Mouse (Mus musculus) forebrain, embryonic 11.5 days (tissue): ENCODE results near the gene 1700123O20Rik. TPM values are rescaled to one million over a fixed set of nuclear protein-coding genes. Genes with fewer than 3 reads are reported as not detected.

Source experiments
- ATAC-seq: fragments of 200-750 bp; cut with Nextera tagmentation; replicated peaks from 2 replicates; pipeline ENCODE4 v1.8.0; 2017; ENCODE audit warnings: moderate TSS enrichment; ENCODE audit not compliant: low FRiP score
- DNase-seq: peaks from one replicate; pipeline ENCODE4 v3.0.0-alpha.2; 2017; ENCODE audit warnings: low spot score
- H3K27ac ChIP-seq: fragments of 300-500 bp; sonication (generic); 2 replicates; pipeline ENCODE4 v1.5.1; 2014; ENCODE audit warnings: low read depth, low read length
- H3K27me3 ChIP-seq: fragments of 300-500 bp; sonication (generic); 2 replicates; pipeline ENCODE4 v1.6.1; 2014; ENCODE audit warnings: mild to moderate bottlenecking, low read length, mixed read lengths; ENCODE audit not compliant: control insufficient read depth, insufficient read depth
- H3K36me3 ChIP-seq: fragments of 300-500 bp; sonication (generic); 2 replicates; pipeline ENCODE4 v1.6.1; 2014; ENCODE audit warnings: mild to moderate bottlenecking, low read length, moderate library complexity, mixed read lengths; ENCODE audit not compliant: control insufficient read depth, insufficient read depth
- H3K4me1 ChIP-seq: fragments of 300-500 bp; sonication (generic); replicated peaks from 2 replicates; pipeline ENCODE4 v1.6.1; 2014; ENCODE audit warnings: low read length, mixed read lengths; ENCODE audit not compliant: control insufficient read depth, insufficient read depth
- H3K4me2 ChIP-seq: fragments of 300-500 bp; sonication (generic); 2 replicates; pipeline ENCODE4 v1.6.1; 2014; ENCODE audit warnings: low read depth, mild to moderate bottlenecking, low read length, moderate library complexity, mixed read lengths; ENCODE audit not compliant: severe bottlenecking
- H3K4me3 ChIP-seq: fragments of 300-500 bp; sonication (generic); 2 replicates; pipeline ENCODE4 v1.5.1; 2014; ENCODE audit warnings: low read depth, low read length
- H3K9ac ChIP-seq: fragments of 300-500 bp; sonication (generic); 2 replicates; pipeline ENCODE4 v1.6.1; 2014; ENCODE audit warnings: low read length
- H3K9me3 ChIP-seq: fragments of 300-500 bp; sonication (generic); 2 replicates; pipeline ENCODE4 v1.6.1; 2016; ENCODE audit warnings: low read length, mixed read lengths; ENCODE audit not compliant: control insufficient read depth
- WGBS: fragments of 180-500 bp; shearing (Covaris S2); extraction: QIAGEN DNeasy Blood & Tissue Kit; methylation state at CpG from one replicate; pipeline ENCODE4 v1.1.7; 2014; 5-methylcytosine and 5-hydroxymethylcytosine counted together
- polyA plus RNA-seq: library from polyadenylated mRNA; unstranded; fragments of >200 nt; fragmentation: Nextera tagmentation; extraction: Ambion mirVana; gene quantifications from 2 replicates; pipeline ENCODE4 v1.2.1, GENCODE M21; 2014

The 1700123O20Rik gene
- polyA plus RNA-seq, 1 experiment from 2014 or later: 89.9 TPM

DNA sequence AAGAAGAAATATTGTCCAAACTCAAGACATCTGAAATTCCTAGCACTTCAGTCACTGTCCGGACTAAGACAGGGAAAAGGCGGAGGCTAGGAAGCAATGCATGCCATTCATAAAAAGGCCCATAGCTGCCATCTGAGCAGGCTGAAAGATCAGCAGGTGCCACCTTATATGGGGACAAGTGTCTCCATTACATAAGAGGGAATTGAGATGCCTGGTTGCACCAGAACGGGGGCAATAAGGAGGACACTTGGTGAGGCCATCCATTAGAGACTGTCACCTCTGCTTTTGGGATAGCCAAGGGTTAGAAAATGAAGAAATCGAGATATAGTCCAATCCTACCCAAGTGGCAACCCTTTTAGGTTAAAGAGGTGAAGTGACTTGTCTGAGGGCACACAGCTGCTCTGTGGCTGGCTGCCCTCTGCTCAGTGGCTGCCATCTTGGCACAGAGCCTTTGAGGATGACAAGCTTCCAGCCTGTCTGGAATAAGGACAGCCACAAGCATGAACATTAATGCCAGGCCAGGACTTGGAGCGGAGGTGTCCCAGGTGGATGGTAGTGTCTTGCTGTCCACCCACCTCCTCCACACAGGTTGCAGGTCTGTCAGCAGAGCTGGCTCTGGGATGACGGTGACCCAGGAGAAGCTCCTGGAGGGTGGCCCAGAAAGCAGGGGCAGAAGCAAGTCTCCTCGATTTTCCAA is 34.8 kb downstream of the 1700123O20Rik start:
- Histone ChIP-seq H3K4me1 (no peaks in the 10 kb centered on the region), H3K9me3 (no peaks in the 10 kb centered on the region), H3K4me2 (no peak overlapping the region), H3K27ac (no peak overlapping the region), H3K4me3 (no peak overlapping the region), H3K36me3 (no peaks in the 10 kb centered on the region), H3K27me3 (no peaks in the 10 kb centered on the region), H3K9ac (no peak overlapping the region)
- ATAC-seq: no peak
- DNase-seq: no peak
- 87% methylated on average over 7 of the region's 7 CpGs for WGBS

DNA sequence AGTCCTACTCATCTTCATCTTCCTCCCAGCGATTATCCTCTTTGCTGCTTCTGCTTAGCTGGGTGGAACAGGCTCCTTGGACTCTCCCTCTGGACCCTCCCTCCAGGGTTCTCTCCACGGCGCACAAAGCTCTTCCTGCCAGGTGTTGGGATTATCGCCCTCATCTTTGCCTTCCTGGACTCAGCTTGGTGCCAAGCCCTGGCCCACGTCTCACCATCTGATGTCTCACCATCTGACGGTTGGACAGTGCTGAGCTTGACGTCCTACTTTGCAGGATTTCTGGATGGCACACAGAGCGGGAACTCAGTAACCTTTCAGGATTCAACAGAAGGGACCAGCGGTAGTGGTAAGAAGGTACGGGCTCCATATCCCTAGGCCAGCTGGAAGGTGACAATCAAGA is 35.7 kb downstream of the 1700123O20Rik start:
- Histone ChIP-seq H3K4me3 (no peak overlapping the region), H3K36me3 (no peaks in the 10 kb centered on the region), H3K27ac (no peak overlapping the region)

DNA sequence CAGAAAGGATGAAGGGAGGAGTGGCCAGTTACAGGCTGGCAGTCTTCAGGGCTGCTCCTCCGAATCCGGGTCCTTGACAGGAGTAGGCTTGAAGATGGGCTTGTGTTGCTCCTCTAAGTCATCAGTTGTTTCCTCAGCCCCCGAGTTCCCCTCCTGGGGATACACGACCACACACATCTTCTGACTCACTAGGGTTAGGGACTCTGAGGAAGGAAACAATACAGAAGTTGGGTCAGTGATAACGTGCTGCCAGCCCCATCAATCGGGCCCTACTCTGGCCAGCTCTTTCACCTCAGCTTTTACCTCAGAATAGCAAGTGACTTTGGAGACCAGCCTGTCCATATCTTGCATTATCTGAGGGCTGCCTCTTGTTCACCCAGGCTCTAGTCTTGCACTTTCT is 38.0 kb downstream of the 1700123O20Rik start:
- no peak for ATAC-seq
- H3K36me3 ChIP-seq: no peaks in the 10 kb centered on the region
- H3K4me1 ChIP-seq: no peaks in the 10 kb centered on the region
- H3K27ac ChIP-seq: no peak overlapping the region
- H3K4me2 ChIP-seq: no peak overlapping the region
- no peak overlapping the region for H3K9ac ChIP-seq
- WGBS: 73% methylated on average over 6 of the region's 6 CpGs
- H3K9me3 ChIP-seq: no peaks in the 10 kb centered on the region
- no peak for DNase-seq
- H3K4me3 ChIP-seq: no peak overlapping the region
- no peaks in the 10 kb centered on the region for H3K27me3 ChIP-seq

More for the DNA sequence above, 35.7 kb downstream of the 1700123O20Rik start:
- DNase-seq: no peak
- 86% methylated on average over 10 of the region's 10 CpGs for WGBS
- ATAC-seq: no peak
- H3K4me2 ChIP-seq: no peak overlapping the region
- no peak overlapping the region for H3K9ac ChIP-seq
- H3K9me3 ChIP-seq: no peaks in the 10 kb centered on the region
- H3K27me3 ChIP-seq: no peaks in the 10 kb centered on the region
- H3K4me1 ChIP-seq: no peaks in the 10 kb centered on the region

DNA sequence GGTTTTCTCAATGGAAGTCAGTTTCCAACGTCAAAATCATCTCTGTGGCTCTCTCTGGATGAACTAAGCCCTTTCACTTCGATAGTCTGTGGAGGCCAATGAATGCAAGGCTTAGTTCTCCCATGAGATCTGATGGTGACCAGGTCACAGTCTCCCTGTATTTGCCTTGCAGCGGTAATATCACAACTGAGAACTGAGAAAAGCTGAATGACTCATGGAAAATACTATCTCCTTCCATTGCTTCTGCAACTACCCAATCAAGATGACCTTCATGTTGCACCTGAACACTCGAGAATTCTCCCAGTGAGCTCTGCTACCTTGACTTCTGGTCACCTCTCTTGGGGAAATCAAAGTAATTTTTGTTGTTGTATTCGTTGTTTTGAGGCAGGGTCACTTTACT is 41.5 kb downstream of the 1700123O20Rik start:
- 78% methylated on average over 5 of the region's 5 CpGs for WGBS
- ATAC-seq: no peak
- Histone ChIP-seq H3K4me2 (no peak overlapping the region), H3K36me3 (no peaks in the 10 kb centered on the region), H3K9me3 (no peaks in the 10 kb centered on the region), H3K27me3 (no peaks in the 10 kb centered on the region), H3K4me1 (no peaks in the 10 kb centered on the region), H3K27ac (no peak overlapping the region), H3K4me3 (no peak overlapping the region), H3K9ac (no peak overlapping the region)
- DNase-seq: no peak

DNA sequence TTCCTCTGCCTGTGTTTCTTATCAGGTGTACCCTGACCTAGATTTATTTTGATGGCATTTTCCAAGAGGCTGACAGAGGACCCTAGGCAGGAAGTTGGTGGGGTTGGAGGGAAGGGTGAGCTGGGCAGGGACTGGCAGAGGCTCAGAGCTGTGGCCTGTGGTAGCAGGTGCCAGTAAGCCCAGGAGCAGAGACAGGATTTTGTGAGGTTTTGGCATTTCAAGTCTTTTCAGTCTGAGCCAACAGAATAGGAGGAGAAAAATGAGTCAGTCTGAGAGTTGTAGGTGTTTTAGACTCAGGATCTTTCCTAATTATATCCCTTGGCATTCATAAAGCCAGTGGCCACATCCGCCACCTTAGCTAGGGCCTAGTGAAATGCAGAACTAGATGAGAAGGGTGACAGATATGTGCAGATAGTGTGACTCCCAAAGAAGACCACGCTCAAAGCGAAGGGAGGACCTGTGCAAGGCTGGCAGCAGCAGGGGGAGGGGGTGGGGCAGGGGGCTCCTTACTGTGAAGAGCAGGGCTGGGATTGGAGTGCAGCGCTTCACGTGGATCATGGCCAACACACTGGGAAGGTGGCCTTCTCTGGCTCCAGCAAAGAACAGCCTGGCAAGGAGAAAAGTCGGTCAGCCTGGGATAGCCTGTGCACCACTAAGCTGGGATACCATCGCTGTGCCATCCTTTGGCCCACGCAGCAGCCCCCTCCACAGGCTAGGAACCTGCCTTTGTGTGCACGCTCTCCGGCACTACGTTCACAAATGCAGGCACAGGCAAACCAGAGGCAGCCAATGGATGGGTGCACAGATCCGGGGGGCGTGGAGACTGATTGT is 43.0 kb downstream of the 1700123O20Rik start:
- H3K4me2 ChIP-seq: no peak overlapping the region
- no peak for ATAC-seq
- H3K9me3 ChIP-seq: no peaks in the 10 kb centered on the region
- whole genome bisulfite sequencing: 62% methylated on average over 13 of the region's 13 CpGs
- no peak for DNase-seq
- H3K27ac ChIP-seq: no peak overlapping the region
- H3K4me1 ChIP-seq: no peaks in the 10 kb centered on the region
- no peaks in the 10 kb centered on the region for H3K36me3 ChIP-seq
- no peak overlapping the region for H3K4me3 ChIP-seq
- H3K9ac ChIP-seq: no peak overlapping the region
- H3K27me3 ChIP-seq: no peaks in the 10 kb centered on the region

DNA sequence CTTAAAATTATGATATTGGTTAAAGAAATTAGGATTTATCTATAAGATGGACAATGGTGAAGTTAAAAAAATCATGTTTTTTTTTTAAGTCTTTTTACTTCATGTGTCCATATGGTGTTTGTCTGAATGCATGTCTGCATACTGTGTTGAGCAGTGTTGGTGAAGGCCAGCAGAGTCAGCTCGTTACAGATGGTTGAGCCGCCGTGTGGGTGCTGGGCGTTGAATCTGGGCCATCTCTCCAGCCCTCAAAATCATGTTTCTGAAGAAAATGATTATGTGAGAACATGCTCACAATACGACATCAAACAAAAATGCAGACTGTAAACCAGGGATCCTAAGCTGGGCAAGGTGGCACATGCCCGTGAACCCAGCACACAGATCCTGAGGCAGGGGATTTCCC is 44.3 kb downstream of the 1700123O20Rik start:
- WGBS: 96% methylated on average over 6 of the region's 6 CpGs
- Histone ChIP-seq H3K9ac (no peak overlapping the region), H3K9me3 (no peaks in the 10 kb centered on the region), H3K27me3 (no peaks in the 10 kb centered on the region), H3K27ac (no peak overlapping the region), H3K4me1 (no peaks in the 10 kb centered on the region), H3K4me2 (no peak overlapping the region), H3K36me3 (no peaks in the 10 kb centered on the region), H3K4me3 (no peak overlapping the region)
- ATAC-seq (no peak), DNase-seq (no peak)

DNA sequence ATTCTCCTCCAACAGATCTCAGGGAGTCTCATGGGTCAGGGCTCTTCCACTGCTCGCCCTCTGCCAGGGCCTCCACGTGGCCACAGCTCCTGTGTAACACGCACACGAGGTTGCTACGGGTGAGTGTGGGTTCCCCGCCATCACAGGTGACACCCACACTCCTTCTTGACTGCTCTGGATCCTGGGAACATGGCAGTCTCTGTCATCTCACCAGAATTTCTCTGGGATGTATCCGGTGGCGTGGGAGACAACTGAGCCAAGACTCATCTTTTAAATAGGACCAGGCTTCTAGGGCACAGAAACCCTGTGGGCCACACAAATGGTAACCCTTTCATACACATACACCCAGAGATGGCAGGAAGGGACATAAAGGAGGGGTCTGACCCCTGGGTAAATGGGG is 46.2 kb downstream of the 1700123O20Rik start:
- no peak overlapping the region for H3K4me3 ChIP-seq
- no peak overlapping the region for H3K9ac ChIP-seq
- ATAC-seq (no peak), DNase-seq (no peak)
- H3K36me3 ChIP-seq: no peaks in the 10 kb centered on the region
- H3K9me3 ChIP-seq: no peaks in the 10 kb centered on the region
- 86% methylated on average over 8 of the region's 8 CpGs for WGBS
- H3K4me2 ChIP-seq: no peak overlapping the region
- no peaks in the 10 kb centered on the region for H3K27me3 ChIP-seq
- H3K4me1 ChIP-seq: 0 out of 2 replicates have a peak, but pooled peaks cover 2% of the 10 kb centered on the region
- H3K27ac ChIP-seq: no peak overlapping the region

DNA sequence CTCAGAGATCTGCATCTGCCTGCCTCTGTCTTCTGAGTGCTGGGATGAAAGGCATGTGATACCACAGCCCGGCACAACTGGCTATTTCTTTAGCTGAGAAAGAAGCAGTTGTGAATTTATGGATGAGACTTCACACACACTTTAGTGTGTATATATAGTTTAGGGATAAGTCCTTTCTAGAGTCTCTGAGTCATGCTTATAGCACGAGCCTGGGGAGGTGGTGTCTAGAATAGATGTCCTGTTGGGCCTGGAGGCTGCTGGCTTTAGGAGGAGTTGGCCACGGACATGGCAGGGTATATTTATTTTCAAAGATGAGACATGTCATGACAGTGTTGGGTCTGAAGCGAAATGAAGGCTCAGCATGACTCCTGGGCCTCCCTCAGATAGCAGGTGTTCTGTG is 48.0 kb downstream of the 1700123O20Rik start:
- no peaks in the 10 kb centered on the region for H3K27me3 ChIP-seq
- no peaks in the 10 kb centered on the region for H3K9me3 ChIP-seq
- H3K36me3 ChIP-seq: no peaks in the 10 kb centered on the region
- no peak overlapping the region for H3K4me2 ChIP-seq
- H3K4me3 ChIP-seq: no peak overlapping the region
- no peak overlapping the region for H3K9ac ChIP-seq
- WGBS: 87% methylated on average over 4 of the region's 4 CpGs
- ATAC-seq (no peak), DNase-seq (no peak)
- peaks cover 4% of the 10 kb centered on the region; the same call in 1 of the 2 replicates for H3K4me1 ChIP-seq
- H3K27ac ChIP-seq: no peak overlapping the region
